Mouse (Mus musculus) cerebellum, adult 18-20 months (tissue): ENCODE results near the gene Krt7.

ENCODE experiments used
- DNase-seq, 2 experiments: peaks; one replicate each; pipeline ENCODE4 v3.0.0; 2021

The Krt7 gene

DNA sequence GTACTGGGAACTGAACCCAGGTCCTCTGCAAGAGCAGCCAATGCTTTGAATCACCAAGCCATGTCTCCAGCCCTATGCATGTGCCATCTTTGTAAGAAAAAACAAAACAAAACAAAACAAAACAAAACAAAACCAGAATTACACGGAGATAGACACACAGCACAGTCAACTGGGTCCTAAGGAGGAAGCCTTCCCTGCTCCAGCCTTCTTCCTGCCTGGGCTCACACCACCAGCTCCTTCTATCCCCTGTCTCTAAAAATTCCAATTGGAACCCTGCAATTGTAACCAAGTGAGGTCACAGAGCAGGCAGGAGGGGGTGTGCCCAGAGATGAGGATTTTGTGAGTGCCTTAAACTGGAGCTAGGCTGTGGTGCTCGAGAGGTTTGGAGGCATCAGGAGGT, 36.6 kb downstream of the Krt7 start, which contains the start of gene Krt88:
Gene Krt88, plus strand, starts transcription at position 301 of the 400 bp plus-strand sequence.
- no peak for DNase-seq

DNA sequence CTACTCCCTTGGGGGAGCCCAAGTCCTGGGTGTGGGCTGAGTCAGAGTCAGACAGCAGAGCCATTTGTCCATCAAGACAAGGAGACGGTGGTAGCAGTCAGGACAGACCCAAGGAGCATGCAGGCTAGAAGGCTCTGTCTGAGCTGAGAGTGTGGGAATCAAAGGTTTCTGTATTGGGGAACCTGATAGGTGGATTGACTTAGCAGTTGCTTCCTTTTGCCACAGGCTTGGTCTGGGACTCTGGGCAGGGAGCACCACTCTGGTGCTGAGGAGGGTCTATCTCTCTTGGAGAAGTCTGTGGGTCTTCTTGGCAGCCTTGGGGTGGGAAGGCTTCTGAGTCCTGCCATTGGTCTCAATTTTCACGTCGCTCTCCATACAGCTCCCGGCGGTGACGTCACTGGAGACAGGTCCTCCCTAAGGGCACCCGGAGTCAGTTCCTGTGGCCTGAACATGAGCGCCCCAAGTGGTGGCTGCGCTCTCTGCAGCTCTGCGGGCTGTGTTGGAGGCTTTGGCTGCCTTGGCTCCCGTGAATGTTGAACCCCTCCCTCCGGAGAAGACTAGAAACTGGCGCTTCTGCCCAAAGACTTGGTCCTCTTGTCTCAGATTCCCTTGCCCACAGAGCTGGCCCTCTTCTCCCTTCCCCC, 42.4 kb downstream of the Krt7 start:
- peak; percentile 75 to 79 for DNase-seq

DNA sequence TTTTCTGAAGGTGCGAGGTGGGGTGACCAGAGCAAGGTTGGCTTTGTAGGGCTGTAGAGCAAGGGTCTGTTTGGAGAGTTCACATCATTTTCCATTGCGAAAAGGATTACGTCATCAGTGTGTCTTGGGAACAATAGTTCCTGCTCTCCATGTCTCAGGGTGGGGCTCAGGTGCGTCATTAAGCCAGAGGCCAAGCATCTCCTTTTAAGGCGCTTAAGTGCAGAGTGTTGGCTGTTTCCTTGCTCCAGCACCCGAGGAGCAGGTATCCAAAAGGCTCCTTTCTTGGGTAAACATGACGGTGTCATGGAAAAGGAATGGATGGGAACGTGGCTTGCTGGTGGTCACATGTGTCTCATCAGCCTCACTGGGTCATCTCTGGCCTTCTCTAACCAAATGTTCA, 43.9 kb downstream of the Krt7 start:
- DNase-seq: no peak

DNA sequence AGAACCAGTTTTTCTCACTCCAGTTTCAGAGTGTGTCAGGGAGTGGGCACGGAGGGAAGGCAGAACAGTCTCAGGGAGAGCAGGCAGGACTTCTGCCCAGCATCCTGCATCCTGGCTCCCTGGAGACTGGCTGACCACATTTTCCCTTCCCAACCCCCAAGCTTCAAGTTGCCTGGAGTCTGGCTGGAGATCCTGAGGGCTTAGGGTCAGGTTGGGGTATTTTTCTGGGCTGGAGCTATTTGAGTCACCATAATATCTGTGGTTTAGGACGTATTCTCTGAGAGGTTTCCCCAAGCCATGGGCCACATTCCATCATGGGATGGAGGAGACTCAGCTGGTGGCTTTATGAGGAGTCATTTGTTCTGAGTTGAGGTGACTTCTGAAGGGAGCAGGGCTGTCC, 44.4 kb downstream of the Krt7 start:
- no peak for DNase-seq

DNA sequence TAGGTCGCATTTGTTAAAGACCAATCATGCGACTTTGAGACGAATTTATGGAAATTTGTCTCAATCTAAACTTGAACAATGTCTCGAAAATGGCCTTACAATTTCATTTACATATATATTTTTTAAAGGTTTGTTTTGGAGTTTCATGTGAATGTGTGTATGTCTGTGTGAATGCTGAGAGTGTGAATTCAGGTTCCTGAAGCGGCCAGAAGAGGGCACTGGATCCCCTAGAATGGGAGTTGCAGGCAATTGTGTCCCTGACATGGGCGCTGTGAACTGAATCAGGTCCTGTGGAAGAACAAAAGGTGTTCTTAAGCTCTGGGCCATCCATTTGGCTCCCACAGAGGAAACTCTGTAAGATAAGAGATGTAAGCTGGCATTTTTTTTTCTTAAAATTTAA, 45.0 kb downstream of the Krt7 start:
- no peak for DNase-seq

DNA sequence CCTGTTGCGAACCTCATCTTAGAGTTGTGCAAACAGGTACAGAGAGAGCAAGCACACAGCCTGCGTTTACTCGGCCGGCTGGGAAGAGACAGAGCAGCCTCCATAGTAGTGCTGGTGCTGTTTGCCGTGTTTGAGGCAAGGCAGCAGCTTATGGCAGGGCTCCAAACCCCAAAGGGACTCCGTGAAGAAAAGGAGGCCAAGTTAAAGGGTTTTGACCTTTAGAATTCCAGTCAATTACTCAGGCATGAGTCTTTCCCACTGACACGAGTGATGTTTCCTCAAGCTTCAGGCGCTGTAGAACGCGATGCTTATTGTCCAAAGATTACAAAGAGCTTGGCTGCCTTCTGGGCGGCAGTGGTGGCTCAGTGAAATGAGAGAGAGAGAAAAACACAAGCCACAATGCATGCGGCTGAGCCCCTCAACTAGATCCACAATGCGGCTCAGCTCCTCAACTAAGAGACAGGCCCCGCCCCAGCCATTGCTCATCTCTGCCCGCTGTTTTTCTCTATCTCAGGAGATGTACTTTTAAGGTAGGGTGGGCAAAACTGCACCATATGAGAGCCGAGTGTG, 47.6 kb downstream of the Krt7 start:
- no peak for DNase-seq

DNA sequence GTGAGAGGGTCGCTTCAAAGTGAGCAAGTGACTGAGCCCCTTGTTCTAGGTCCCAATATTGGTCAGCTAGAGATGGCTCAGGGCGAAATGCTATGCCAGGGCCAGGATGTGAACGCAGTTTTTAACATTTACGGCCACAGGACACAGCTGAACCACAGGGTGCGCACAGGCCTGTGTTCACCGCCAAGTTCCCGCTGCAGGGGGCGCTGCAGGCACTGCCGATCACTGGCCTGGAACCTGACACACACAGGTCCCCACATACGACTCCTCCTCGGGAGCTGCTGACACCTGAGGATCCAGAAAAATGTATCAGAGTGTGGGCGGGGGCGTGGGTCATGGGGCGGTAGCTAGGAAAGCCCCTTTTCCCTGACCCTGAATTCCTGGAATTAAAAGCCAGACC, 48.4 kb downstream of the Krt7 start:
- DNase-seq: no peak

DNA sequence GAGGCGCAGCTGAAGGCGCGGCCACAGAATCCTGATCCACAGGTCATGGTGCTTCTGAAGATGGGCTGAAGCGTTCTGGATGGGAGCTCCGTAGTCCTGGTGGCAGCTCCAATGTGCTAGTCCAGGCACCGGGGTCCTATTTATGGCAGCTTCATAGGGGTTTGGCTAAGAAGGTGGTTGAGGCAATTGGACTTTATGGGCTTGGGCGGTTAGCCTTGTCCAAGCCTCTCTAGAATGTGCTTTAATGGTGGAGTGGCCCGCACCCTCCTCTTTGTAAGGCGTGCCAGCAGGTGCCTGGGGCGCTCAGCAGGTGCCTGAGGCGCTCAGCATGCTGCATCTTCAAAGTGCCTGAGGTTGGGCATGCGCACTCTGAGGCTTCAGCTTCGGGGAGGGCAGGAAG, 52.8 kb downstream of the Krt7 start, which contains the start of gene Krt81:
Gene Krt81, minus strand, starts transcription at position 101 of the 400 bp plus-strand sequence.
- no peak for DNase-seq

DNA sequence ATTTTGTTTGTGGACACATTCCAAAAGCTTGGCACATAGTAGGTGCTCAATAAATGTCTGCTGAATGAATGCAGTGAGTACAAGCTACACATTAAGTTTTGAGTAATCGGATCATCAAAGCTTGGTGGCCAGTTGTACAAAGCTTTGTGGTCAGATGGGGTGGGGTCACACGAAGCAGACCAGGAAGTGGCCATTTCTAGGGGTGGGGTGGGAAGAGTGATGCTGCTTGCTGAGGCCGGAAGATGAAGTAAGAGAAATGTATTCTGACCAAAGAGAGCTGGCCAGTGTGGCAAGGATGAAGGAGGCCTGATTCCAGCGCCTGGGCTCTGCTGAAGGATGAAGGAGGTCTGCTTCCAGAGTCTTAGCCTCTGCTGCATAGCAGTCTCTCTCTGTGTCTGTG, 58.2 kb downstream of the Krt7 start:
- no peak for DNase-seq

DNA sequence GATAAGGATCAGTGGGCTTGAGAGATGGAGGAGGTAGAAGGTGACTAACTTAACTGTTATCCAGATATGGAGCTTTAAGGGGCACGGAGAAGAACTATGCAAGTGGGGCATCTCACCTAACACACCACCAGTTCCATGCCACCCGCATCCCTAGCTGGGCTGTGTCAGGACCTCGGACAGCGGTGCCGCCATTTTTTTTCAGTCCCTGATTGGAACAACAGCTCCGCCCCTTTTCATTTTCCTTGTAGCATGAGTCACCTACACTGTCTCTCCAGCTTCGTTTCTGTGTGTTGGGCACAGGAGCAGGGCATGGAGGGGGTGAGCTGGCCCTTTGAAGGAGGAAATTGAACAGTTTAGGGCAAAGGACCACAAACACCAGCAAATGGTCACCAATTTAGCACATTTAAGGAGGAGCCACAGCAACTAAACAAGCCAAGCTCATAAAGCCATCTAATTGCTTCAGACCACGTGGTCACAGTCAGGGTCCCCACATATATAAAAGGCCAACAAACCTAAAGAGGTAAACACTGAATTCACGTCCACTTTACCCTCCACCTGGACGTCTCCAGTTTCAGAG, 62.2 kb downstream of the Krt7 start, which contains the start of gene Krt86:
Gene Krt86, plus strand, starts transcription at position 527 of the 577 bp plus-strand sequence.
- DNase-seq: no peak

DNA sequence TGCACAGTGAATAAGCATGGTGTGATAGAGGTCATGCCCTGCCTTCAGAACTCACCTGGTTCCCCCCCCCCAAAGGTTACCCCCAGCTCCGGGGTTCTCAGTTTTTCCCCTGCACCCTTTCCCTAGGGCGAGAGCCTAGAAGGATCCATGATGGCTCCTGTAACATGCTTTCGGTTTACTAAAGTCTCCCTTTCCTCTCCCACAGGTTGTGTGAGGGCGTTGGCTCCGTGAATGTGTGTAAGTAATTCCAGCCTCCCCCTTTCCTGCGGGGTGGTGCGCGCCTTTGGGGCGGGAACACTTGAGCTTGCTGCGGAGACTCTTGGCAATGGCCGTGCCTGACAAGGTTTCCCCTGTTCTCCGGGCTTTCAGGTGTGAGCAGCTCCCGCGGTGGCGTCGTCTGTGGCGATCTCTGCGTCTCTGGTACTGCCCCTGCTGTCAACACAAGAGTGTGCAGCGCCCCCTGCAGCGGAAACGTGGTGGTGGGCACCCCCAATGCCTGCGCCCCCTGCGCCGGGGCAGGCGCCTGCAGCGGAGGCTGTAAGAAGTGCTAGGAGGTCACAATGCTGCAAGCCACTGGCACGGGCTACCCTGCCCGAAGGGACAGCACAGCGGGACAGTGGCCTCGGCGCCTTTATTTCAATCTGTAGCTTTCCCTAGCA, 68.3 kb downstream of the Krt7 start:
- peak; percentile 20 to 35 for DNase-seq

DNA sequence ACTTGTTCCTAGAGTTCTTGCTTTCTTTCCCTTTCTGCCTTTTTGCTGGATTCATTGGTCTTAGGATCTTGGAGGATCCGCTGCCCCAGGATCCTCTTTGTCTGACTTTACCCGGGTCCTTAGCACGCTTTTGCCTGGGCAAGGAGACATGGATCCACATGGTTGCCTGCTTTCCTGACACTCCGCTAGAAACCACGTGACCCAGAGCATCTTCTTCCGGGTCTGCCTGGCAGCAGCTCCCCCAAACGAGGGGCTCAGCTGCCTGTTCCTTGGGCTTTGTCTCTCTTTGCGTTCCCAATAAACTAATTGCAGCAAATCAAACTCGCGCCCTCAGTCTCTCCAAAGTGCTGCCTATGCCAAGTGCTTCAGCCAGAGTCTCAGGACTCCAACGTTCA, 68.8 kb downstream of the Krt7 start:
- DNase-seq: no peak
